Mouse (Mus musculus) kidney, embryonic 15.5 days (tissue): ENCODE measurements at regions not wholly inside any gene's neighbourhood (a gene's known extent, or its start where the extent isn't known, plus 50 kb on each side); places are given as distances from the start of the nearest gene placed in this dataset.
"Not testable (repeated sequence)": the region's sequence is repeated elsewhere in the genome, so short reads cannot be mapped to it uniquely, and the experiment has no call there.

Experiments
- ATAC-seq: fragments of 200-750 bp; cut with Nextera tagmentation; replicated peaks from 2 replicates; pipeline ENCODE4 v1.8.0; 2017; ENCODE audit warnings: moderate TSS enrichment; ENCODE audit not compliant: low FRiP score
- H3K27ac ChIP-seq: fragments of 300-500 bp; sonication (generic); 2 replicates; pipeline ENCODE4 v1.5.1; 2015; ENCODE audit warnings: mild to moderate bottlenecking, inconsistent platforms
- H3K27me3 ChIP-seq: fragments of 300-500 bp; sonication (generic); 2 replicates; pipeline ENCODE4 v1.6.1; 2015; ENCODE audit warnings: inconsistent platforms
- H3K36me3 ChIP-seq: fragments of 300-500 bp; sonication (generic); 2 replicates; pipeline ENCODE4 v1.6.1; 2015; ENCODE audit warnings: inconsistent platforms
- H3K4me1 ChIP-seq: fragments of 300-500 bp; sonication (generic); 2 replicates; pipeline ENCODE4 v1.6.1; 2015; ENCODE audit warnings: inconsistent platforms
- H3K4me2 ChIP-seq: fragments of 300-500 bp; sonication (generic); 2 replicates; pipeline ENCODE4 v1.6.1; 2015; ENCODE audit warnings: moderate library complexity, mild to moderate bottlenecking, inconsistent platforms
- H3K4me3 ChIP-seq: fragments of 300-500 bp; sonication (generic); replicated peaks from 2 replicates; pipeline ENCODE4 v1.5.1; 2015; ENCODE audit warnings: mild to moderate bottlenecking, inconsistent platforms
- H3K9ac ChIP-seq: fragments of 300-500 bp; sonication (generic); 2 replicates; pipeline ENCODE4 v1.6.1; 2015; ENCODE audit warnings: mild to moderate bottlenecking, inconsistent platforms
- H3K9me3 ChIP-seq: fragments of 300-500 bp; sonication (generic); replicated peaks from 2 replicates; pipeline ENCODE4 v1.6.1; 2016; ENCODE audit warnings: inconsistent platforms
- WGBS: fragments of 180-500 bp; shearing (Covaris S2); methylation state at CpG from one replicate; pipeline ENCODE4 v1.1.7; 2015; ENCODE audit warnings: mixed read lengths; 5-methylcytosine and 5-hydroxymethylcytosine counted together

GRCm38 (mm10) chr8:113981339-113981738 is 132.8 kb upstream of the Adamts18 start:
- Histone ChIP-seq H3K9me3 (no peaks in the 10 kb centered on the region; the same call in 1 of the 2 replicates), H3K4me1 (peaks cover 20% of the 10 kb centered on the region), H3K9ac (no peak overlapping the region), H3K27me3 (peaks cover 18% of the 10 kb centered on the region), H3K4me3 (no peak overlapping the region), H3K4me2 (no peak overlapping the region), H3K36me3 (no peaks in the 10 kb centered on the region), H3K27ac (no peak overlapping the region)
- no peak for ATAC-seq
- WGBS, result 40% methylated on average over 1 of the region's 1 CpGs

GRCm38 (mm10) chr8:113984845-113985244 is 136.3 kb upstream of the Adamts18 start:
- Histone ChIP-seq H3K36me3 (no peaks in the 10 kb centered on the region), H3K4me1 (peaks cover 12% of the 10 kb centered on the region), H3K9ac (no peak overlapping the region; the same call in 1 of the 2 replicates), H3K4me3 (peak overlapping the region; percentile 11; the same call in 1 of the 2 replicates), H3K4me2 (peak overlapping the region; percentile 44), H3K9me3 (no peaks in the 10 kb centered on the region; the same call in 1 of the 2 replicates), H3K27me3 (peaks cover 18% of the 10 kb centered on the region), H3K27ac (no peak overlapping the region)
- ATAC-seq, result peak; percentile 46; the same call in 1 of the 2 replicates
- 6% methylated on average over 10 of the region's 10 CpGs for WGBS

- H3K9me3 ChIP-seq, result no peaks in the 10 kb centered on the region
- no peak overlapping the region; the same call in 1 of the 2 replicates for H3K9ac ChIP-seq
- no peaks in the 10 kb centered on the region for H3K36me3 ChIP-seq
- H3K4me3 ChIP-seq, result peak overlapping the region; percentile 11; the same call in 1 of the 2 replicates
- H3K4me2 ChIP-seq, result peak overlapping the region; percentile 44
- no peak overlapping the region for H3K27ac ChIP-seq
- H3K27me3 ChIP-seq, result peaks cover 18% of the 10 kb centered on the region
- ATAC-seq, result no peak
- H3K4me1 ChIP-seq, result peaks cover 13% of the 10 kb centered on the region
- 9% methylated on average over 11 of the region's 11 CpGs for WGBS
Observed at GRCm38 (mm10) chr8:113985471-113985870, 136.9 kb upstream of the Adamts18 start.

DNA sequence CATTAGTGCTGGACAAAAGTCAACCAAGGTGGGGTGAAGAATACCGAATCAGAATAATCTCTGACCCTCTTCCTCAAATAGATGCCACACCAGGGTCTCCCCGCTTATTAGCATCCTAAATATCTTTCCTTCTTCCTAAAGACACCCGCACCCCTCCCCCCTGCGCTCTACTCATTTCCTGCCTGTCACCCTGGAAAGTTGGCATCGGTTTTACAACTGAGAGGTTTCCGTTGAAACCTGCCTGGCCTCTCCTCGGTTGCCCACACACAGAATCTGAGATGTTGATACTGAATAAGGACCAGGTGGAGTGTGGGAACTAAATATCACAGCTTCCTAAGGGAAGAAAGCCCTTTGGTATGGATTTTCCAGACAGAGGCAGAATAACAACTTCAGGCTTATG is 137.4 kb upstream of the Adamts18 start:
- Histone ChIP-seq H3K27me3 (peaks cover 18% of the 10 kb centered on the region), H3K4me3 (no peak overlapping the region), H3K4me2 (peak overlapping the region; percentile 44), H3K27ac (no peak overlapping the region), H3K9ac (no peak overlapping the region), H3K9me3 (no peaks in the 10 kb centered on the region), H3K36me3 (no peaks in the 10 kb centered on the region), H3K4me1 (peaks cover 16% of the 10 kb centered on the region)
- ATAC-seq, result 0 out of 2 replicates have a peak, but pooled peaks have one; percentile 22
- WGBS, result 27% methylated on average over 7 of the region's 7 CpGs

DNA sequence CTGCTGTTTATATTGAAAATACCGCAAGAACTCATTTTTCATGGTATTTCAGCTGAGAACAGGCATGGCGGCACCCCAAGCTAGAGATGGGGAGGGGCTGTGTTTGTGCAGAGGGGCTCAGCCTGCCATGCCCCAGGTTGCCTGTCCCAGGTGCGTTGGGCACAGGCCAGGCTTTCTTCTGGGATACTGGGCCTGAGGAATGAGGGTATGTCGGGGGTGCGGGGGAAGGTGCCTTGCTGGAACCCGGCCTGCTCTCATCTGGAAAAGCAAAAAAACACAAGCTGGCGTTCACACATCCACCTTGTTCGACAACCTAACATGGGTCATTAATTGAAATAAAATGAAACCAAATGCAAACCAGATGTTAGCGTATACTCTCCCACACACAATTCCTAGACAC is 142.2 kb upstream of the Adamts18 start:
- H3K4me1 ChIP-seq, result peaks cover 11% of the 10 kb centered on the region
- no peak overlapping the region for H3K4me2 ChIP-seq
- H3K9me3 ChIP-seq, result no peaks in the 10 kb centered on the region
- H3K4me3 ChIP-seq, result no peak overlapping the region
- H3K36me3 ChIP-seq, result no peaks in the 10 kb centered on the region
- 48% methylated on average over 9 of the region's 9 CpGs for WGBS
- no peak overlapping the region for H3K27ac ChIP-seq
- peak; percentile 56; the same call in 1 of the 2 replicates for ATAC-seq
- H3K9ac ChIP-seq, result no peak overlapping the region
- no peaks in the 10 kb centered on the region for H3K27me3 ChIP-seq

- H3K4me3 ChIP-seq, result no peak overlapping the region
- peak; percentile 94 for ATAC-seq
- H3K36me3 ChIP-seq, result no peaks in the 10 kb centered on the region
- no peaks in the 10 kb centered on the region for H3K9me3 ChIP-seq
- peaks cover 15% of the 10 kb centered on the region for H3K4me1 ChIP-seq
- no peak overlapping the region for H3K27ac ChIP-seq
- H3K9ac ChIP-seq, result no peak overlapping the region
- H3K27me3 ChIP-seq, result no peaks in the 10 kb centered on the region
- H3K4me2 ChIP-seq, result no peak overlapping the region
- 16% methylated on average over 6 of the region's 6 CpGs for WGBS
Observed at GRCm38 (mm10) chr8:113998881-113999280, 134.5 kb upstream of the Nudt7 start.

DNA sequence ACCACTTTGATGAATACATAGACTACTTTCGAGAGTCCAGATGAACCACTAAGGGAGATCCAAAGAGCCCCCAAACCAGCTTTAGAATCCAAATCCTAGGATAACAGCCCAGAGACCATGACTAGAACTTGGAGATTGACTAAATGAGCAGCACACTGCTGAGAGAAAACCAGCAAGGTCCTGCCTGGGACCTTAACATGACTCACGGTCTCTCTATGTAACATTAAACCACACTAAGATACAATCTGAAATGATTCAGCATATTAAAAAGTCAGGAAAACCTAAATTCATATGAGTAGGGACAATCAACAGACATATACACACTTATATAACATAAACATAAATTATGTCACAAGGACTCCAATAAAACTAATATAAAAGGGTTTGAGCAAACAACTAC is 131.7 kb upstream of the Nudt7 start:
- no peaks in the 10 kb centered on the region for H3K36me3 ChIP-seq
- peaks cover 15% of the 10 kb centered on the region for H3K4me1 ChIP-seq
- H3K4me3 ChIP-seq, result no peak overlapping the region
- no peaks in the 10 kb centered on the region for H3K9me3 ChIP-seq
- no peak overlapping the region for H3K4me2 ChIP-seq
- no peak for ATAC-seq
- H3K27ac ChIP-seq, result no peak overlapping the region
- no peaks in the 10 kb centered on the region for H3K27me3 ChIP-seq
- H3K9ac ChIP-seq, result no peak overlapping the region
- 84% methylated on average over 2 of the region's 2 CpGs for WGBS

DNA sequence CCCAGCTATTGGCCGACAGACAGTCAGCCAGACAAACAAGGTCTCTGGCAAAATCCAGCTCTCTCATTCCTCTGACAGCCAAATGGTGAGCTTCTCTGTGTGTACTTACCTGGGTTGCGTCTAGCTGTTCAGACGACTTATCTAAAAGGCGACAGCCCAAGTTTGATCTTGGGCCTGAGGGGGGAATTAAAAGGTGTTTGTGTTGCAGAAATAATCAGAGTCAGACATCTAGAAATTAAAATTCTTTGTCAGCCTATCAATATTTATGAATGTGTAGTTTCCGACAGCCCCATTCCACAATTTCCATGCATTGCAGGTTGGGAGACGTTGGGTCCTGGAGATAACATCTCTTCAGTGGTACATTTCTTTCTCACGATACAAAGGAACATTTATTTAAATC is 128.9 kb upstream of the Nudt7 start:
- Histone ChIP-seq H3K27ac (no peak overlapping the region), H3K36me3 (no peaks in the 10 kb centered on the region), H3K4me1 (peaks cover under 1% of the 10 kb centered on the region; the same call in 1 of the 2 replicates), H3K9me3 (no peaks in the 10 kb centered on the region), H3K4me3 (no peak overlapping the region), H3K9ac (no peak overlapping the region), H3K27me3 (no peaks in the 10 kb centered on the region), H3K4me2 (no peak overlapping the region)
- WGBS, result 75% methylated on average over 7 of the region's 7 CpGs
- no peak for ATAC-seq

GRCm38 (mm10) chr8:114006587-114006986 is 126.8 kb upstream of the Nudt7 start:
- Histone ChIP-seq H3K9ac (no peak overlapping the region), H3K4me2 (no peak overlapping the region), H3K36me3 (no peaks in the 10 kb centered on the region), H3K9me3 (no peaks in the 10 kb centered on the region), H3K4me1 (no peaks in the 10 kb centered on the region), H3K27ac (no peak overlapping the region), H3K4me3 (no peak overlapping the region), H3K27me3 (no peaks in the 10 kb centered on the region)
- 83% methylated on average over 5 of the region's 5 CpGs for WGBS
- ATAC-seq, result no peak

- 78% methylated on average over 10 of the region's 10 CpGs for WGBS
Observed at GRCm38 (mm10) chr8:114007103-114007502, 126.3 kb upstream of the Nudt7 start.

GRCm38 (mm10) chr8:114018364-114018763 is 115.0 kb upstream of the Nudt7 start:
- no peak overlapping the region for H3K4me3 ChIP-seq
- peak; percentile 85 for ATAC-seq
- H3K4me1 ChIP-seq, result peaks cover 11% of the 10 kb centered on the region
- no peaks in the 10 kb centered on the region for H3K36me3 ChIP-seq
- H3K4me2 ChIP-seq, result no peak overlapping the region
- no peaks in the 10 kb centered on the region for H3K9me3 ChIP-seq
- 28% methylated on average over 5 of the region's 5 CpGs for WGBS
- no peak overlapping the region for H3K27ac ChIP-seq
- no peaks in the 10 kb centered on the region for H3K27me3 ChIP-seq
- no peak overlapping the region for H3K9ac ChIP-seq

More at GRCm38 (mm10) chr8:114007103-114007502, 126.3 kb upstream of the Nudt7 start:
- no peaks in the 10 kb centered on the region for H3K36me3 ChIP-seq
- no peak overlapping the region for H3K9ac ChIP-seq
- no peak overlapping the region for H3K27ac ChIP-seq
- H3K9me3 ChIP-seq, result no peaks in the 10 kb centered on the region
- H3K4me1 ChIP-seq, result no peaks in the 10 kb centered on the region
- no peaks in the 10 kb centered on the region for H3K27me3 ChIP-seq
- ATAC-seq, result no peak
- no peak overlapping the region for H3K4me2 ChIP-seq
- no peak overlapping the region for H3K4me3 ChIP-seq

DNA sequence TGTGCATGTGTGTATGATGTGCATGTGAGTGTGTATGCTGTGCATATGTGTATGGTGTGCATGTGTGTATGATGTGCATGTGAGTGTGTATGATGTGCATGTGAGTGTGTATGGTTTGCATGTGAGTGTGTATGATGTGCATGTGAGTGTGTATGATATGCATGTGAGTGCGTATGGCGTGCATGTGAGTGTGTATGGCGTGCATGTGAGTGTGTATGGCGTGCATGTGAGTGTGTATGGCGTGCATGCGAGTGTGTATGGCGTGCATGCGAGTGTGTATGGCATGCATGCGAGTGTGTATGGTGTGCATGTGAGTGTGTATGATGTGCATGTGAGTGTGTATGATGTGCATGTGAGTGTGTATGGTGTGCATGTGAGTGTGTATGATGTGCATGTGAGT is 103.2 kb upstream of the Nudt7 start:
- H3K4me1 ChIP-seq, H3K9me3 ChIP-seq, H3K4me3 ChIP-seq, H3K36me3 ChIP-seq, H3K9ac ChIP-seq, H3K4me2 ChIP-seq, ATAC-seq, H3K27me3 ChIP-seq, H3K27ac ChIP-seq: not testable (repeated sequence)
- 93% methylated on average over 9 of the region's 9 CpGs for WGBS

GRCm38 (mm10) chr8:114052426-114052825 is 80.9 kb upstream of the Nudt7 start:
- no peak overlapping the region for H3K27ac ChIP-seq
- ATAC-seq, result no peak
- no peak overlapping the region for H3K4me2 ChIP-seq
- no peak overlapping the region for H3K9ac ChIP-seq
- H3K4me3 ChIP-seq, result no peak overlapping the region
- no peaks in the 10 kb centered on the region; the same call in 1 of the 2 replicates for H3K9me3 ChIP-seq
- 72% methylated on average over 8 of the region's 8 CpGs for WGBS
- H3K4me1 ChIP-seq, result no peaks in the 10 kb centered on the region
- H3K36me3 ChIP-seq, result no peaks in the 10 kb centered on the region
- no peaks in the 10 kb centered on the region for H3K27me3 ChIP-seq
